Mouse (Mus musculus): ENCODE measurements around the gene Vmn1r26.
"Not testable (repeated sequence)": the region's sequence is repeated elsewhere in the genome, so short reads cannot be mapped to it uniquely, and the experiment has no call there.

The Vmn1r26 gene

DNA sequence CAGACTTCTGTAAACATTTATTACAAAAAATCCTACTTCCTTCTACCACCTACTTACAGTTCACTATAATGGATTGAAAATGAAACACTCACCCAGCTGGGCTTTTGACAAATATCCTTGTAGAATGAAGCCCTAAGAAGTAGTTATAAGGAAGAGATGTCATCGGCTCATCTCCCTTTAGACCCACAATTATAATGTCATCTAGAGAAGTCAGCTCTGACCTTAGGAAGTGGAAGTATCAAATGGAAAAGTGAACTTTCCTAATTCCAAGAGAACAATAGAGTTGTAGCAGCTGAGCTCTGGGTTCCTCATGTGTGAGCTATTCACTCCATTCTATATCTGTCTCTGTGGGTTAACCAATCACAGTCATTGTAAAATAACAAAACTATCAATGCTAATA, at the start of gene Vmn1r26:
Vmn1r26 (minus strand) TSS at position 101 of the 400 bp plus-strand sequence.
- no peaks in the 10 kb centered on the region for H3K36me3 ChIP-seq (ENCODE audit: control insufficient read depth, insufficient read depth, low read length, poor library complexity, severe bottlenecking)
- no peaks in the 10 kb centered on the region for H3K27me3 ChIP-seq (ENCODE audit: control insufficient read depth, insufficient read depth, low read length, poor library complexity, severe bottlenecking)
- DNase-seq (ENCODE audit: low read depth, low spot score) = no peak

GRCm38 (mm10) chr6:58044025-58044424, 29.1 kb upstream of the Vmn1r26 start:
- no peak for DNase-seq (ENCODE audit: low read depth, low spot score)
- no peaks in the 10 kb centered on the region for H3K27me3 ChIP-seq (ENCODE audit: control insufficient read depth, insufficient read depth, low read length, poor library complexity, severe bottlenecking)

GRCm38 (mm10) chr6:58017478-58017877, 2.5 kb upstream of the Vmn1r26 start:
- H3K27me3 ChIP-seq (ENCODE audit: control insufficient read depth, insufficient read depth, low read length, poor library complexity, severe bottlenecking); DNase-seq (ENCODE audit: low read depth, low spot score); H3K36me3 ChIP-seq (ENCODE audit: control insufficient read depth, insufficient read depth, low read length, poor library complexity, severe bottlenecking): not testable (repeated sequence)

More at GRCm38 (mm10) chr6:58044025-58044424, 29.1 kb upstream of the Vmn1r26 start:
- H3K36me3 ChIP-seq (ENCODE audit: control insufficient read depth, insufficient read depth, low read length, poor library complexity, severe bottlenecking) = no peaks in the 10 kb centered on the region

- no peak for DNase-seq (ENCODE audit: low read depth, low spot score)
- Histone ChIP-seq H3K27me3 (ENCODE audit: control insufficient read depth, insufficient read depth, low read length, poor library complexity, severe bottlenecking) (no peaks in the 10 kb centered on the region), H3K36me3 (ENCODE audit: control insufficient read depth, insufficient read depth, low read length, poor library complexity, severe bottlenecking) (no peaks in the 10 kb centered on the region)
Observed at GRCm38 (mm10) chr6:57980710-57981109, 34.2 kb downstream of the Vmn1r26 start, which contains the start of gene Vmn1r25. Vmn1r25 (minus strand) TSS chr6:57980810.

- not testable (repeated sequence) for H3K27me3 ChIP-seq (ENCODE audit: control insufficient read depth, insufficient read depth, low read length, poor library complexity, severe bottlenecking); H3K36me3 ChIP-seq (ENCODE audit: control insufficient read depth, insufficient read depth, low read length, poor library complexity, severe bottlenecking); DNase-seq (ENCODE audit: low read depth, low spot score)
Observed at GRCm38 (mm10) chr6:57961403-57961802, 53.6 kb downstream of the Vmn1r26 start, which contains the start of gene Vmn1r24. Vmn1r24 (minus strand) TSS chr6:57961503.

Measured in splenic B cell, adult 2 months (primary cell).